Mouse (Mus musculus) T-helper 17 cell (primary cell): ENCODE data around the gene Ppp2r2d.

ENCODE experiments used
- in situ Hi-C, 2 experiments: fragments of 300-600 bp; cut with MboI, MseI; formaldehyde crosslinking; loops; 1 replicate in 1 of 2; 2 replicates in 1 of 2; pipeline ENCODE4 v1.15.1; 2025; ENCODE audit warnings: high pct_unique_total_duplicates in 2 of 2

Ppp2r2d gene

GRCm38 (mm10) chr7:138853417-138854031, 7.6 kb downstream of the Ppp2r2d start:
- in situ Hi-C loops, result no loop called here

GRCm38 (mm10) chr7:138854201-138854600, 8.3 kb downstream of the Ppp2r2d start:
- in situ Hi-C loops, result no loop called here

GRCm38 (mm10) chr7:138856670-138857069, 10.8 kb downstream of the Ppp2r2d start:
- in situ Hi-C loops, result loop anchor here in 1 of 2 experiments (5.0 kb wide), 1 partner anchor 46 kb away; no protein-coding TSS in a partner anchor

GRCm38 (mm10) chr7:138863950-138864572, 18.2 kb downstream of the Ppp2r2d start:
- in situ Hi-C loops, result no loop called here

- in situ Hi-C loops, result no loop called here
These were observed 18.9 kb downstream of the Ppp2r2d start for GRCm38 (mm10) chr7:138864776-138865175.

GRCm38 (mm10) chr7:138867286-138867685, 21.4 kb downstream of the Ppp2r2d start:
- in situ Hi-C loops, result no loop called here

GRCm38 (mm10) chr7:138868316-138868715, 22.4 kb downstream of the Ppp2r2d start:
- in situ Hi-C loops, result no loop called here

GRCm38 (mm10) chr7:138872956-138873355, 27.1 kb downstream of the Ppp2r2d start:
- in situ Hi-C loops, result no loop called here

GRCm38 (mm10) chr7:138875031-138875430, 29.2 kb downstream of the Ppp2r2d start:
- in situ Hi-C loops, result no loop called here

- in situ Hi-C loops, result no loop called here
These were observed 37.8 kb downstream of the Ppp2r2d start for GRCm38 (mm10) chr7:138883724-138884123.

GRCm38 (mm10) chr7:138885365-138886289, 39.7 kb downstream of the Ppp2r2d start:
- in situ Hi-C loops, result no loop called here

- in situ Hi-C loops, result no loop called here
These were observed 52.2 kb downstream of the Ppp2r2d start for GRCm38 (mm10) chr7:138898122-138898521.

GRCm38 (mm10) chr7:138898743-138899142, 52.9 kb downstream of the Ppp2r2d start:
- in situ Hi-C loops, result no loop called here

GRCm38 (mm10) chr7:138903886-138904435, 58.1 kb downstream of the Ppp2r2d start:
- in situ Hi-C loops, result loop anchor here in 1 of 2 experiments (5.0 kb wide), 1 partner anchor 47 kb away; no protein-coding TSS in a partner anchor

- in situ Hi-C loops, result no loop called here
These were observed 60.6 kb downstream of the Ppp2r2d start for GRCm38 (mm10) chr7:138906441-138906840.

GRCm38 (mm10) chr7:138907043-138907442, 61.2 kb downstream of the Ppp2r2d start:
- in situ Hi-C loops, result no loop called here

GRCm38 (mm10) chr7:138907976-138908375, 62.1 kb downstream of the Ppp2r2d start:
- in situ Hi-C loops, result no loop called here

- in situ Hi-C loops, result no loop called here
These were observed 62.9 kb downstream of the Ppp2r2d start for GRCm38 (mm10) chr7:138908768-138909276.

GRCm38 (mm10) chr7:138909277-138910192, 63.7 kb downstream of the Ppp2r2d start, which contains the start of gene Bnip3:
Gene Bnip3 (minus strand): TSS chr7:138909519.
- in situ Hi-C loops, result no loop called here

- in situ Hi-C loops, result no loop called here
These were observed 64.3 kb downstream of the Ppp2r2d start for GRCm38 (mm10) chr7:138910193-138910562.
